Mouse (Mus musculus): ENCODE measurements at regions not wholly inside any gene's neighbourhood (a gene's known extent, or its start where the extent isn't known, plus 50 kb on each side); places are given as distances from the start of the nearest gene placed in this dataset.

GRCm38 (mm10) chr19:60379030-60379605 lies 89.0 kb downstream of the Prlhr start:
- no peak for DNase-seq
- H3K9ac ChIP-seq: no peak overlapping the region
- H3K27me3 ChIP-seq (ENCODE audit: insufficient read depth, low read length): no peaks in the 10 kb centered on the region
- H3K4me3 ChIP-seq (ENCODE audit: low read depth, low read length): no peak overlapping the region
- H3K27ac ChIP-seq (ENCODE audit: low read depth): no peak overlapping the region
- no peak for TF ChIP-seq CTCF (IDR thresholded peaks at IDR 0.05; ENCODE audit: low read depth)
- no peaks in the 10 kb centered on the region for H3K36me3 ChIP-seq (ENCODE audit: insufficient read depth)
- 65% methylated on average over 2 of the region's 2 CpGs for WGBS
- H3K4me2 ChIP-seq: no peak overlapping the region
- H3K4me1 ChIP-seq (ENCODE audit: insufficient read depth): no peaks in the 10 kb centered on the region
- H3K9me3 ChIP-seq (ENCODE audit: low read depth, low read length): no peaks in the 10 kb centered on the region
- ATAC-seq (ENCODE audit: insufficient read depth): no peak

GRCm38 (mm10) chr19:60363988-60364599 lies 104.0 kb downstream of the Prlhr start:
- WGBS: 54% methylated on average over 4 of the region's 4 CpGs
- ATAC-seq (ENCODE audit: insufficient read depth) (no peak), DNase-seq (no peak)
- Histone ChIP-seq H3K4me1 (ENCODE audit: insufficient read depth) (no peaks in the 10 kb centered on the region), H3K4me2 (no peak overlapping the region), H3K27me3 (ENCODE audit: insufficient read depth, low read length) (no peaks in the 10 kb centered on the region), H3K9me3 (ENCODE audit: low read depth, low read length) (no peaks in the 10 kb centered on the region), H3K4me3 (ENCODE audit: low read depth, low read length) (no peak overlapping the region), H3K36me3 (ENCODE audit: insufficient read depth) (no peaks in the 10 kb centered on the region), H3K9ac (no peak overlapping the region), H3K27ac (ENCODE audit: low read depth) (no peak overlapping the region)
- TF ChIP-seq CTCF (IDR thresholded peaks at IDR 0.05; ENCODE audit: low read depth): no peak

GRCm38 (mm10) chr19:60344911-60345310 lies 118.4 kb upstream of the Fam204a start:
- Histone ChIP-seq H3K4me1 (ENCODE audit: insufficient read depth) (no peaks in the 10 kb centered on the region), H3K36me3 (ENCODE audit: insufficient read depth) (no peaks in the 10 kb centered on the region), H3K4me3 (ENCODE audit: low read depth, low read length) (no peak overlapping the region), H3K27ac (ENCODE audit: low read depth) (no peak overlapping the region), H3K9ac (no peak overlapping the region), H3K9me3 (ENCODE audit: low read depth, low read length) (no peaks in the 10 kb centered on the region), H3K27me3 (ENCODE audit: insufficient read depth, low read length) (no peaks in the 10 kb centered on the region), H3K4me2 (no peak overlapping the region)
- DNase-seq (no peak), ATAC-seq (ENCODE audit: insufficient read depth) (no peak)
- WGBS: 93% methylated on average over 12 of the region's 12 CpGs
- TF ChIP-seq CTCF (IDR thresholded peaks at IDR 0.05; ENCODE audit: low read depth): no peak

- no peaks in the 10 kb centered on the region for H3K36me3 ChIP-seq (ENCODE audit: insufficient read depth)
- no peak for ATAC-seq (ENCODE audit: insufficient read depth)
- no peak overlapping the region for H3K4me3 ChIP-seq (ENCODE audit: low read depth, low read length)
- H3K27me3 ChIP-seq (ENCODE audit: insufficient read depth, low read length): no peaks in the 10 kb centered on the region
- peak; percentile 89 for DNase-seq
- H3K9ac ChIP-seq: no peak overlapping the region
- H3K9me3 ChIP-seq (ENCODE audit: low read depth, low read length): no peaks in the 10 kb centered on the region
- H3K27ac ChIP-seq (ENCODE audit: low read depth): no peak overlapping the region
- 9% methylated on average over 3 of the region's 3 CpGs for WGBS
- peak; percentile 83 for TF ChIP-seq CTCF (IDR thresholded peaks at IDR 0.05; ENCODE audit: low read depth)
- H3K4me2 ChIP-seq: no peak overlapping the region
- no peaks in the 10 kb centered on the region for H3K4me1 ChIP-seq (ENCODE audit: insufficient read depth)
Observed at GRCm38 (mm10) chr19:60341485-60341884, 115.0 kb upstream of the Fam204a start.

- no peaks in the 10 kb centered on the region for H3K4me1 ChIP-seq (ENCODE audit: insufficient read depth)
- H3K9me3 ChIP-seq (ENCODE audit: low read depth, low read length): no peaks in the 10 kb centered on the region
- no peak overlapping the region for H3K4me2 ChIP-seq
- TF ChIP-seq CTCF (IDR thresholded peaks at IDR 0.05; ENCODE audit: low read depth): peak; percentile 32; the same call in 1 of the 2 replicates
- no peak overlapping the region for H3K9ac ChIP-seq
- ATAC-seq (ENCODE audit: insufficient read depth) (no peak), DNase-seq (peak; percentile 11)
- no peak overlapping the region for H3K27ac ChIP-seq (ENCODE audit: low read depth)
- H3K27me3 ChIP-seq (ENCODE audit: insufficient read depth, low read length): no peaks in the 10 kb centered on the region
- H3K36me3 ChIP-seq (ENCODE audit: insufficient read depth): no peaks in the 10 kb centered on the region
- no peak overlapping the region for H3K4me3 ChIP-seq (ENCODE audit: low read depth, low read length)
- 84% methylated on average over 6 of the region's 6 CpGs for WGBS
Observed at GRCm38 (mm10) chr19:60340234-60340633, 113.7 kb upstream of the Fam204a start.

GRCm38 (mm10) chr19:60334521-60334920 lies 108.0 kb upstream of the Fam204a start:
- no peaks in the 10 kb centered on the region for H3K9me3 ChIP-seq (ENCODE audit: low read depth, low read length)
- no peaks in the 10 kb centered on the region for H3K36me3 ChIP-seq (ENCODE audit: insufficient read depth)
- no peak overlapping the region for H3K4me2 ChIP-seq
- DNase-seq (no peak), ATAC-seq (ENCODE audit: insufficient read depth) (no peak)
- WGBS: 64% methylated on average over 7 of the region's 7 CpGs
- no peak overlapping the region for H3K9ac ChIP-seq
- no peak for TF ChIP-seq CTCF (IDR thresholded peaks at IDR 0.05; ENCODE audit: low read depth)
- no peak overlapping the region for H3K4me3 ChIP-seq (ENCODE audit: low read depth, low read length)
- no peak overlapping the region for H3K27ac ChIP-seq (ENCODE audit: low read depth)
- H3K4me1 ChIP-seq (ENCODE audit: insufficient read depth): no peaks in the 10 kb centered on the region
- H3K27me3 ChIP-seq (ENCODE audit: insufficient read depth, low read length): 0 out of 2 replicates have a peak, but pooled peaks cover 2% of the 10 kb centered on the region

- DNase-seq (peak; percentile 17), ATAC-seq (ENCODE audit: insufficient read depth) (no peak)
- Histone ChIP-seq H3K9me3 (ENCODE audit: low read depth, low read length) (no peaks in the 10 kb centered on the region), H3K4me1 (ENCODE audit: insufficient read depth) (no peaks in the 10 kb centered on the region), H3K27ac (ENCODE audit: low read depth) (no peak overlapping the region), H3K4me3 (ENCODE audit: low read depth, low read length) (no peak overlapping the region), H3K36me3 (ENCODE audit: insufficient read depth) (no peaks in the 10 kb centered on the region), H3K4me2 (no peak overlapping the region), H3K9ac (no peak overlapping the region), H3K27me3 (ENCODE audit: insufficient read depth, low read length) (0 out of 2 replicates have a peak, but pooled peaks cover 2% of the 10 kb centered on the region)
- WGBS: 49% methylated on average over 3 of the region's 3 CpGs
- no peak for TF ChIP-seq CTCF (IDR thresholded peaks at IDR 0.05; ENCODE audit: low read depth)
Observed at GRCm38 (mm10) chr19:60328295-60328694, 101.8 kb upstream of the Fam204a start.
